Mouse (Mus musculus) heart, postnatal 25 days (tissue): ENCODE results near the gene 4933412E24Rik. TPM values are rescaled to one million over a fixed set of nuclear protein-coding genes. Genes with fewer than 3 reads are reported as not detected.

Experiments used
- DNase-seq: peaks from one replicate; pipeline ENCODE4 v3.0.0; 2022; ENCODE audit warnings: low spot score
- intact Hi-C: fragments of 180-260 bp; cut with DNase I; formaldehyde crosslinking; loops from one replicate; pipeline ENCODE4 v1.15.1; 2025
- total RNA-seq, 2 experiments: library from RNA; stranded (reverse); gene quantifications; 2 replicates each; pipeline ENCODE4 v1.2.3; 2021

The 4933412E24Rik gene
- not detected for total RNA-seq

DNA sequence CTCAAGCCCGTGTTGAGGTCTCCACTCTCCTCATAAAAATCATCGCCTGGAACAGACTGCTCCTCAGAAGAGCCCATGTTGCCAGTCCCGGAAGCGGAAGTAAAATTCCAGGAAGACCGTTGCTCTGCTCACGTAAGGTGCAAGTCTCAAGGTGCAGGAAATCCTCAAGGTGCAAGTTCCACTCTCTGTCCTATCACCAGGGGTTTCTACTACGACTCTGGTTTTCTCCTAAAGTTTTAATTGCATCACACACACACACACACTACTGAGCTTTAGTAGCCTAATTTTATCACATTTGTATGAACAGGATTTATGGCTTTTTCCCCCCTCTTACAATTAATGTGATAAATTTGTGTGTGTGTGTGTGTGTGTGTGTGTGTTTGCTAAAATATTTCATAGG is at the start of gene 4933412E24Rik:
4933412E24Rik (minus strand) TSS at position 101 of the 400 bp plus-strand sequence.
- intact Hi-C loops = no loop called here
- DNase-seq = no peak

GRCm38 (mm10) chr15:60030728-60031127 is 14.3 kb upstream of the 4933412E24Rik start:
- intact Hi-C loops = no loop called here
- DNase-seq = no peak

DNA sequence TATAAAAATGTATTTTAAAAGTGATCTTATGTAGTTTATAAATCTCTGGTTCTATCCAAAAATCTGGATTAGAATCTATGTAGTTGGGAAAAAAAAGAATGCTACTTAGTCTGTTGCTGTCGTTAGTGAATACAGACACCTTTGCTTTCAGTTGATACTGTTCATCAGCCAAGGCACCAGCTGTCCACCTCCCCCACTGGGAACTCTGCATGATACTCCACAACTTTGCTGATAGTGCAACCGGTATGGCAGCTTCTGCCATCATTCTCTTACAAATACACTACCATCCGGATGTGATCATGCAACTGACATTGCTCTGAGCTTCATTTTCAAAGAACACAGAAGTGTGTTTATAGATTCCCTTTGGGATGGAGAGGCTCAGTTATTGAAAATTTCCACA is 4.8 kb upstream of the 4933412E24Rik start:
- intact Hi-C loops = no loop called here
- no peak for DNase-seq

- DNase-seq = no peak
- intact Hi-C loops = no loop called here
Measured at GRCm38 (mm10) chr15:60010199-60010598, 6.2 kb downstream of the 4933412E24Rik start.

DNA sequence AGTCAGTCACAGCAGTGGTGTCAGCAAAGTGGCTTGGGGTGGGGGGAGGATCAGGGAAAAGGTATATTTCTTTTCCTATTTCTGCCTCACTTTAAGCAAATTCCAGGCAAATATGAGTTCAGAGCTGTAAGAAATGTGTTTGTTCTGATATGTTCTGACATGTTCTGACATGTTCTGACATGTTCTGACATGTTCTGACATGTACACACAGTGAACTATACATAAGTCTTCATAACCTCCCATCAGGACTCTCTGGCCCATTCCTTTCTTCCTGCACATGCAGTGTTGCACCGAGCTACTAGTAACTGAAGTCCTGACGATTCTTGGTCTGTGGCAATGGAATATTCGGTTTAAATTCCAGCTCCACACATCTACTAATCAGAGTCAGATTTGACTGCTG is 6.8 kb downstream of the 4933412E24Rik start:
- DNase-seq = no peak
- intact Hi-C loops = no loop called here

DNA sequence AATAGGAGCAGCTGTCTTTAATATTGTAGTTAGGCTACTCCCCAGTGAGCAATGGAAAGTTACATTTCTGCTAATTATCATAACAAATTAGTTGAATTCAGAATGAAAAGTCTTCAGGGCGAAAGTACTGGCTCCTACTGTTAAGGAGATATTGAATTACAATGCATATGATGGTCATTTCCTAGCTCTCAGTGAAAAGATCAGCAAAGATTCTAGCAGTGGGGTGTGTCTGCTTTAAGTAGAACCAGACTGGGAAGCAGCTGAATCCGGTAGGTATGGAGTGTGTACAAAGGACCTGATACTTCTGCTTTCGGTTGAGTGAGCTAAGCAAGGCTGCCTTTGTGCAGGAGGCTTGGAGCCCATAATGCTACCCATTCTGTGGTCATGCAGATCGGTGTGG is 32.6 kb downstream of the 4933412E24Rik start:
- intact Hi-C loops = no loop called here
- no peak for DNase-seq

DNA sequence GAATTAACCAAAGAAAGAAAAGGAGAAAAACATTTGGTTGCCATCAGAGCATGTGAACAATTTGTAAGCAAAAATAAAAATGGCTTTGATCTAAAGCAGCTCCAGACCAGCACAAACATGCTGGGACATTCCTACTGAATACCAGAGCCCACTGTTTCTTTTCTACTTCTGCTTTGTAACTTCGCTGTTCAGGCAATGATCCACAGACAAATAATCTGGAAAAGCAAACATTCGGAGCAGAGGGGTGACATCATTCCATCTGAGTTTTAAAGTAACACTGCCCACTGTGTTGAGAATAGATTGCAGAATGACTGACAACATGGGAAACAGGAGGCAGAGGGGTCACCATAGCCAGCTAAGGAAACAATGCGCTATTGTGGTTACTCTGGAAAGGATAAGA is 41.1 kb downstream of the 4933412E24Rik start:
- intact Hi-C loops = no loop called here
- no peak for DNase-seq

DNA sequence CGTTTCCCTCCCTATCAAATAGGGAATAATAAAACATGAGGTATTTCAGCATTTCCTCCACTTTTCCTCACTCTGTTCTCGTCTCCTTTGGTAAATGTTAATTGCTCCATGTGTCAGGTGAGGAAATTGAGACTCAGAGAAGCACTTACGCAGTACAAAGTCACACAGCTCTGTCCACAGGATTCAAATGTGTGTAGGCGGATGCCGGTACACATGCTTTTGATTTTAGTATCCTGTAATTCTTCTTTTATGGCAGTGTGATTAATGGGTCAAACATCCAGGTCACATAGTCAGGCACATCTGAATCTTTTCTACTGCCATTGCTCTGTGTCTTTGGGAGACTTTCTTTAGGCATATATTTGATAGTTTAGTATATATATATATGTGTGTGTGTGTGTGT is 41.8 kb downstream of the 4933412E24Rik start:
- intact Hi-C loops = no loop called here
- no peak for DNase-seq

- intact Hi-C loops = no loop called here
- DNase-seq = no peak
Measured at GRCm38 (mm10) chr15:59973651-59974519, 42.5 kb downstream of the 4933412E24Rik start.
